Mouse (Mus musculus): ENCODE data around the gene Irak2. TPM values are rescaled to one million over a fixed set of nuclear protein-coding genes. Genes with fewer than 3 reads are reported as not detected.

Irak2 gene
- polyA plus RNA-seq, 1 experiment, result 6.6 TPM

DNA sequence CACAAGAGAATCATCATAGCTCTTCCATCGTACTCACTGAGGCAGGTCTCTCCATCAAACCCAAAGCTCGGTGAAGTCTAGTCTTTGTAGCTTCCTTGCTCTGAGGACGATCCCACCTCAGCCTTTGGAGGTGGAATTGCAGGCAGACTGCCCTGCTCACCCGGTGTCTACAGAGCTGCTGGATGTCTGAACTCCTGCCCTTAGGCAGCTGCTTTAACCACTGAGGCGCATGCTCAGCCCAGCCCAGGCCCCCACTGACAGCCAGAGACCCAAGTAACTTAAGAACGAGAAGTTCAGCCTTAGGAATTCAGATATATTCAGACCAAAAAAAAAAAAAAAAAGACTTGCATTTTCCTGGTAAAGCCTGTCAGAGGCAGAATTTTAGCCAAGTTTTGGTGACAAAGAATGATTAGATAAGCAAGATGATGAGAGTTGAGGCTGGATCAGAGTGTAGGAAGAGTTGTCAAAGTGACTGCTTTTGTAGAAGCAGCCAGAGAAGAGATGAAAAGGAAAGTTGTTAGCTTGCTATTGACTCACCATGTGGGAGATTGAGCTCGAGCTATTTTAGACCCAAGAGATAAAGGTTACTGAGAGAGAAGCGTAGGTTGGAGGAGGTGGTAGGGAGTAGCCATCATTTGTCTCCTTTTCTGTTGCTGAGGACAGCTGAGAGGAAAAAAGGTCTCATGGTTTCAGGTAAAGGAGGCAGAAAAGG lies 25.9 kb upstream of the Irak2 start:
- H3K4me3 ChIP-seq (ENCODE audit: low read depth, low read length), result no peak overlapping the region
- H3K4me1 ChIP-seq (ENCODE audit: control insufficient read depth, insufficient read depth, low read length), result no peaks in the 10 kb centered on the region
- H3K9me3 ChIP-seq (replicated peaks; ENCODE audit: control insufficient read depth, insufficient read depth, low read length, poor library complexity, severe bottlenecking), result no peaks in the 10 kb centered on the region
- no peak for TF ChIP-seq CTCF (IDR thresholded peaks at IDR 0.05; ENCODE audit: low read depth, low read length)
- no peak for TF ChIP-seq POLR2A (IDR thresholded peaks at IDR 0.05; ENCODE audit: insufficient read depth, low read length)
- no peak for TF ChIP-seq EP300 (IDR thresholded peaks at IDR 0.05; ENCODE audit: insufficient read depth, low read depth, low read length)
- peaks cover 14% of the 10 kb centered on the region; the same call in 1 of the 2 replicates for H3K36me3 ChIP-seq (ENCODE audit: control insufficient read depth, insufficient read depth, low read length, poor library complexity, severe bottlenecking)
- H3K27me3 ChIP-seq (ENCODE audit: control insufficient read depth, insufficient read depth, low read length, poor library complexity, severe bottlenecking), result no peaks in the 10 kb centered on the region
- no peak overlapping the region for H3K27ac ChIP-seq (ENCODE audit: insufficient read depth, low read length)
- H3K9ac ChIP-seq (ENCODE audit: low read depth, poor library complexity, severe bottlenecking), result no peak overlapping the region

DNA sequence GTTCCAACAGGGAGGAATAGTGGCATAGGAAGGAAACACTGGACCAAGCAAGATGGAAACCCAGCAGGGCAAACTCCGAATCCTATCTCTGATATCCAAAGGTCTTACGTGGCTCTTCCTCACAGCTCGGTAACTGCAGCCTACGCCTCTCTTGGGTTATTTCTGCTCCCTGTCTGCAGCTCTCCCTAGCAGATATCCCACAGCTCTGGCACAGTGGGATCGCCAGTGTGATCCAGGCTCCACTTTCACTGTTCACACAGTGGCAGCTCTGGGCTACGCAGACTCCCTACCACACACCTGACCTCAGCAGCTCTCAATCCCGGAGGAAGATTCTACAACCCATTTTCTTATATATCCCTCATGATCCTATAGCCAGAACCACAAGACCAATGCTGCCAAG lies 24.1 kb upstream of the Irak2 start:
- Histone ChIP-seq H3K4me3 (ENCODE audit: low read depth, low read length) (no peak overlapping the region), H3K9ac (ENCODE audit: low read depth, poor library complexity, severe bottlenecking) (no peak overlapping the region), H3K27ac (ENCODE audit: insufficient read depth, low read length) (no peak overlapping the region), H3K4me1 (ENCODE audit: control insufficient read depth, insufficient read depth, low read length) (peaks cover 3% of the 10 kb centered on the region), H3K27me3 (ENCODE audit: control insufficient read depth, insufficient read depth, low read length, poor library complexity, severe bottlenecking) (no peaks in the 10 kb centered on the region), H3K36me3 (ENCODE audit: control insufficient read depth, insufficient read depth, low read length, poor library complexity, severe bottlenecking) (peaks cover 14% of the 10 kb centered on the region; the same call in 1 of the 2 replicates), H3K9me3 (replicated peaks; ENCODE audit: control insufficient read depth, insufficient read depth, low read length, poor library complexity, severe bottlenecking) (no peaks in the 10 kb centered on the region)
- TF ChIP-seq POLR2A (IDR thresholded peaks at IDR 0.05; ENCODE audit: insufficient read depth, low read length) (no peak), CTCF (IDR thresholded peaks at IDR 0.05; ENCODE audit: low read depth, low read length) (no peak), EP300 (IDR thresholded peaks at IDR 0.05; ENCODE audit: insufficient read depth, low read depth, low read length) (no peak)

DNA sequence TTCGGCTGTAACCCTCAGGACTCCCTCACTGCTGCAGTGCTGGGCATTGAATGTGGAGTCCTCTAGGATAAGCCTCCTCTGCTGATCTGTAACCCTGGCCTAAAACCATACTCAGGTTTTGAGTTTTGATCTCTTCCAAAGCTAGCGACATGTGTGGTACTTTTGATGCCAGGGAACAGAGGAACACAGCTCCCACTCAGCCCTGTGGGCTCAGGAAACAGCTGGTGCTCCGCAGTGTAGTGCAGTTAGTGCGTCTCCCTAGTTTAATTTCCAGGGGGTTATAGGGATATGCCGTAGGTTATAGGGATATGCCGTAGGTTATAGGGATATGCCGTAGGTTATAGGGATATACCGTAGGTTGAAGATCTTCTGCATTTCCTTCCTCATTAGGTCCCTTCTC lies 23.3 kb upstream of the Irak2 start:
- H3K27me3 ChIP-seq (ENCODE audit: control insufficient read depth, insufficient read depth, low read length, poor library complexity, severe bottlenecking), result no peaks in the 10 kb centered on the region
- H3K4me3 ChIP-seq (ENCODE audit: low read depth, low read length), result no peak overlapping the region
- H3K4me1 ChIP-seq (ENCODE audit: control insufficient read depth, insufficient read depth, low read length), result peaks cover 3% of the 10 kb centered on the region
- no peak overlapping the region for H3K27ac ChIP-seq (ENCODE audit: insufficient read depth, low read length)
- no peaks in the 10 kb centered on the region for H3K9me3 ChIP-seq (replicated peaks; ENCODE audit: control insufficient read depth, insufficient read depth, low read length, poor library complexity, severe bottlenecking)
- H3K36me3 ChIP-seq (ENCODE audit: control insufficient read depth, insufficient read depth, low read length, poor library complexity, severe bottlenecking), result peaks cover 12% of the 10 kb centered on the region; the same call in 1 of the 2 replicates
- H3K9ac ChIP-seq (ENCODE audit: low read depth, poor library complexity, severe bottlenecking), result no peak overlapping the region
- TF ChIP-seq CTCF (IDR thresholded peaks at IDR 0.05; ENCODE audit: low read depth, low read length) (no peak), EP300 (IDR thresholded peaks at IDR 0.05; ENCODE audit: insufficient read depth, low read depth, low read length) (no peak), POLR2A (IDR thresholded peaks at IDR 0.05; ENCODE audit: insufficient read depth, low read length) (no peak)

DNA sequence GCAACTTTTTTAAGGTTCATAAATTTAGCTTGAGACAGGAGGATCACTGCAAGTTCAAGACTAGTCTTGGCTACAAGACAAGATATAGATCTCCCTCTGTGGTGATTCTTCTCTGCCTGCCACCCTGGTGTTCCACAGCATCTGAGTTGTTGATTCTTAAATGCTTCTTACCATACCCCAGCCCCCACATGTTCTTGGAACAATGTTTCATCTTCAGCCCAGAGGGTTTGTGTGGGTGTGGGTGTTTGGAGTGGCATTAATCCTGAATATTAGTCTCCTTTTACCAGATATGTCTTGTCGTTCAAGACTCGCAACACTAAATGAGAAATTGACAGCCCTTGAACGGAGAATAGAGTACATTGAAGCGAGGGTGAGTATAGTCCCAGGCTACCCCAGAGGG lies 22.8 kb upstream of the Irak2 start:
- Histone ChIP-seq H3K4me1 (ENCODE audit: control insufficient read depth, insufficient read depth, low read length) (peaks cover 3% of the 10 kb centered on the region), H3K4me3 (ENCODE audit: low read depth, low read length) (no peak overlapping the region), H3K27me3 (ENCODE audit: control insufficient read depth, insufficient read depth, low read length, poor library complexity, severe bottlenecking) (no peaks in the 10 kb centered on the region), H3K9ac (ENCODE audit: low read depth, poor library complexity, severe bottlenecking) (no peak overlapping the region), H3K9me3 (replicated peaks; ENCODE audit: control insufficient read depth, insufficient read depth, low read length, poor library complexity, severe bottlenecking) (no peaks in the 10 kb centered on the region), H3K36me3 (ENCODE audit: control insufficient read depth, insufficient read depth, low read length, poor library complexity, severe bottlenecking) (peaks cover 12% of the 10 kb centered on the region; the same call in 1 of the 2 replicates), H3K27ac (ENCODE audit: insufficient read depth, low read length) (no peak overlapping the region)
- TF ChIP-seq POLR2A (IDR thresholded peaks at IDR 0.05; ENCODE audit: insufficient read depth, low read length), result no peak
- TF ChIP-seq CTCF (IDR thresholded peaks at IDR 0.05; ENCODE audit: low read depth, low read length), result no peak
- no peak for TF ChIP-seq EP300 (IDR thresholded peaks at IDR 0.05; ENCODE audit: insufficient read depth, low read depth, low read length)

DNA sequence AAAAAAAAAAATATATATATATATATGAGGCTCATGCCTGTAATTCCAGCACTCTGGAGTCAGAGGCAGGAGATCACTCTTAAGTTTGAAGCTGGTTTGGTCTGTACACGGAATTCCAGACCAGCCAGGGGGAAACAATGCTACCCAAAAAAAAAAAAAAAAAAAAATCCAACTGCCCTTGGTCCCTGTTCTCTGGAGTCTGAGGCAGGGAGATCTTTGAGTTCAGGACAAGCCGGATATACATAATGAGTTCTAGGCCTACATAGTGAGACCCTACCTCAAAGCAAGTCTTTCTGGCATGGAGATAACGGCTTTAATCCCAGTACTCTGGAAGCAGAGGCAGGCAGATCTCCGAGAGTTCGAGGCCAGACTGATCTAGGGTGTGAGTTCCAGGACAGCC lies 14.9 kb upstream of the Irak2 start:
- H3K27me3 ChIP-seq (ENCODE audit: control insufficient read depth, insufficient read depth, low read length, poor library complexity, severe bottlenecking), result no peaks in the 10 kb centered on the region
- H3K9ac ChIP-seq (ENCODE audit: low read depth, poor library complexity, severe bottlenecking), result peak overlapping the region; percentile 71; the same call in 1 of the 2 replicates
- peak overlapping the region; percentile 75 for H3K4me3 ChIP-seq (ENCODE audit: low read depth, low read length)
- H3K27ac ChIP-seq (ENCODE audit: insufficient read depth, low read length), result peak overlapping the region; percentile 23; the same call in 1 of the 2 replicates
- 0 out of 2 replicates have a peak, but pooled peaks cover 3% of the 10 kb centered on the region for H3K36me3 ChIP-seq (ENCODE audit: control insufficient read depth, insufficient read depth, low read length, poor library complexity, severe bottlenecking)
- H3K4me1 ChIP-seq (ENCODE audit: control insufficient read depth, insufficient read depth, low read length), result no peaks in the 10 kb centered on the region
- TF ChIP-seq CTCF (IDR thresholded peaks at IDR 0.05; ENCODE audit: low read depth, low read length) (no peak), EP300 (IDR thresholded peaks at IDR 0.05; ENCODE audit: insufficient read depth, low read depth, low read length) (no peak), POLR2A (IDR thresholded peaks at IDR 0.05; ENCODE audit: insufficient read depth, low read length) (no peak)
- H3K9me3 ChIP-seq (replicated peaks; ENCODE audit: control insufficient read depth, insufficient read depth, low read length, poor library complexity, severe bottlenecking), result no peaks in the 10 kb centered on the region

All from ES-Bruce4 (cell line).